Mouse (Mus musculus) embryonic facial prominence, embryonic 10.5 days (tissue): ENCODE data around the gene Gm14819. TPM values are rescaled to one million over a fixed set of nuclear protein-coding genes. Genes with fewer than 3 reads are reported as not detected.
"Not testable (repeated sequence)": the region's sequence is repeated elsewhere in the genome, so short reads cannot be mapped to it uniquely, and the experiment has no call there.

Experiments
- DNase-seq: peaks from one replicate; pipeline ENCODE4 v3.0.0-alpha.2; 2017; ENCODE audit warnings: low spot score
- H3K27ac ChIP-seq: fragments of 300-500 bp; sonication (generic); replicated peaks from 2 replicates; pipeline ENCODE4 v1.5.1; 2016; ENCODE audit warnings: mild to moderate bottlenecking
- H3K27me3 ChIP-seq: fragments of 300-500 bp; sonication (generic); replicated peaks from 2 replicates; pipeline ENCODE4 v1.6.1; 2016; ENCODE audit warnings: low read depth, mild to moderate bottlenecking; ENCODE audit not compliant: poor library complexity, severe bottlenecking
- H3K36me3 ChIP-seq: fragments of 300-500 bp; sonication (generic); replicated peaks from 2 replicates; pipeline ENCODE4 v1.6.1; 2016; ENCODE audit warnings: mild to moderate bottlenecking, moderate library complexity
- H3K4me1 ChIP-seq: fragments of 300-500 bp; sonication (generic); 2 replicates; pipeline ENCODE4 v1.6.1; 2016
- H3K4me3 ChIP-seq: fragments of 300-500 bp; sonication (generic); 2 replicates; pipeline ENCODE4 v1.5.1; 2016; ENCODE audit warnings: mild to moderate bottlenecking, moderate library complexity
- H3K9me3 ChIP-seq: fragments of 300-500 bp; sonication (generic); 2 replicates; pipeline ENCODE4 v1.6.1; 2016; ENCODE audit warnings: mild to moderate bottlenecking
- WGBS: fragments of 180-500 bp; shearing (Covaris S2); methylation state at CpG from one replicate; pipeline ENCODE4 v1.1.7; 2016; 5-methylcytosine and 5-hydroxymethylcytosine counted together
- polyA plus RNA-seq: library from polyadenylated mRNA; unstranded; fragments of >200 nt; fragmentation: Nextera tagmentation; extraction: Ambion mirVana; gene quantifications from 2 replicates; pipeline ENCODE4 v1.2.1, GENCODE M21; 2016

The Gm14819 gene
- polyA plus RNA-seq = not detected in 2 replicates

DNA sequence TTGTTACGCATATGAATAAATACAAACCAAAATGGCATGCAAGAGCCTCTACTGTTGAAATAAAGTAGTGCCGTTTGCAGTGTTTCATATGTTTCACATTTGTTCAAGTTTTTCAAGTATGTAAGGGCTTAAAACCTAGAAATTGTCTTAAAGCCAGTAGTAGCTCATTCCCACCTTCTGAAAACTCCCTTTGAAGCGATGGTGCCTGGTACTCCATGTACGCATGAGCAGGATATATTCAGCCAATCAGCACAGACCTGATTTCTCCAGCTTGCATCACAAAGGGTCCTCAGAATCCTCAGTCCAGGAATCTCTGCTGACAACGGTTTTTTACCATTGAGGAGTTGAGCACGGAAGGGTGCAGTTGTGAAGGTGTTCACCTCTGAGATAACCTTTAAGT, at the start of gene Gm14819:
Gene Gm14819, plus strand, starts transcription at position 301 of the 400 bp plus-strand sequence.
- H3K27ac ChIP-seq, H3K9me3 ChIP-seq, H3K36me3 ChIP-seq, H3K4me3 ChIP-seq, H3K27me3 ChIP-seq, DNase-seq, H3K4me1 ChIP-seq: not testable (repeated sequence)
- no CpG with 5 or more reads among the region's 6 CpGs for WGBS
